Mouse (Mus musculus): ENCODE measurements around the gene Mtr. TPM values are rescaled to one million over a fixed set of nuclear protein-coding genes. Genes with fewer than 3 reads are reported as not detected.
"Not testable (repeated sequence)": the region's sequence is repeated elsewhere in the genome, so short reads cannot be mapped to it uniquely, and the experiment has no call there.

Mtr gene
- total RNA-seq, 2 experiments from 2014 or later: 18.3 to 18.7 TPM

DNA sequence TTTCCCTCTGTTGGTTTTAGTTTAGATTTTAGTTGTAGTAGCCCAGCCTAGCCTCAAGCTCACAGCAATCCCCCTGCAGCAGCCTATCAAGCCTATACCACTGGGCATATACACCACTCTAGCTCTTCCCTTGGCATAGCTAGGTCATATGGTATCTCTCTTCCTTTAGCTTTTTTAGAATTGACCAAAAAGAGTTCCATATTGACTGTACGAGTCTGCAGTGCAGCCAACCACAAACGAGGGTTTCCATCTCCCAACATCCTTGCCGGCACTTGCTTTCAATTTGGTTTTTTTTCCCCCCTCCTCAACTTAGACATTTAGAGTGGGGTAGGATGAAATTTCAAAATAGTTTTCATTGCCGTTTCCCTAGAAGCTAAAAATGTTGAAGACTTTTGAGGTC, 95.5 kb downstream of the Mtr start:
- DNase-seq (ENCODE audit: low spot score in 2 of 2): no peak

DNA sequence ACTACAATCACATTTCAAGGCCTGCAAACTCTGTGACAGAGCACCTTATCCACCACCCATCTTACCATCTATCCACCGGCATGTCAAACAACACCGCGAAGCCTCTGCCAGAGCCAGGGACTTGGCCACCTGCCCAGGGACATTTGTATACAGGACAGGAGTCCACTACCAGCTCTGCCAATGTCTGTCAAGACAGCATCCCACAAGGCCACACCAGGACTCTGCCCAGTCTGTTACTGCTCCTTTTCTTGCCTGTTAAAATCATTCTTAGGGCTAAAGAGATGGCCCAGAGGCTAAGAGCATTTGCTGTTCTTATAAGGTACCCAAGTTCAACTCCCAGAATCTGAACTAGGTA, 97.8 kb downstream of the Mtr start:
- DNase-seq (ENCODE audit: low spot score in 2 of 2): no peak

DNA sequence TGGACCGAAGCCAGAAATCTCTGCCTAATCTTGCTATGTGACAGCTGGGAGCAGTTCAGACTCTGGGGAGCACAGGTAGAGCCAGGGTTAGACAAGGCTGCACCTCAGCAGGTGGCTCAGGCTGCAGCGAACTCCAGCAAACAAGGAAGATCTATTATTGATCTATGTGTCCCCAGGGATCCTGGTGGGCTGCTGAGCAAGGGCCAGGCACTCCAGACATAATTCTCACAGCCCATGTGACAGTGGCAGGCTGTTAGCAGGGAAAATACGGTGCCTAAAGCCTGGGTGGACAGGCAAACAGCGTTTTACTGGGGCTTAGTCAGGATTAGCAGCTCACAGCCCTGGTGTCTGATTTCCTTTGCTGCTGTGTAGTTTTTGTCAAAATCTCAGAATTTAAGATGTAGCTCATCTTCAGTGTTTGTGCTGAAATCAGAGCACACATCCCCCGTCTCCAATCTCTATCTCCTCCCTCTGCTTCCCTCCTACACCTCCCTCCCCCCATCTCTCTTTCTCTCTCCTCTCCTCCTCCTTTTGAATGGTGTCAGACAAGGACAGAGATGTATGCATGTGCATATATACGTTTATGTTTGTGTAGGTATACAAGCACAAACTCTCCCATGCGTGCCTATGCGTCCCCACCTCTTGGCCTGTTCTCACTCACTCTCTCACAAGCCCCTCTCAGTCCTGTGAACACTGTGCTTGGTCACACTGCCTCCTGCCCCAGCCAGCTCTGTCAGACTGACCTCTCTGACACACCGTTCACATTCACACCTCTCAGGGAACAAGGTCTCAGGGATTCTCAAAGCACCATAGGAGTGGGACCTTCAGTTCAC, 98.4 kb downstream of the Mtr start:
- no peak for DNase-seq (ENCODE audit: low spot score in 2 of 2)

DNA sequence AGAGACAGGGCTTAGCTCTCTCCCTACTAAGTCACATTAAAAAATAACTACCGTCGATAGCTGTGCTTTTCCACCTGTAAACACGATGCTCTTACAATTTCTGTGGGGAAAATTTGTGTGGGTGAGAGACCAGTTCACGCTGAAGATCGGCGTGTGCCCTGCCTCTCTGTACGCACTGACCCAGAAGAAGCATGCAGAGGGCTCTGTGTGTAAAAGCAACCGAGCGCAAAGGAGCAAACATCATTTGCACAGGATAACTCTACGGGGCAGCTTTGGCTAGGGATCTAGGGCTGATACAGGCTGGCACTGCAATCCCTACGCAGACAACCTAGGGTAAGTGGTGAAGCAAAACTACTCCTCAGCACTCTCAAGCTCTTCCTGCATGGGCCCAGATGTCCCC, 104.0 kb downstream of the Mtr start:
- no peak for DNase-seq (ENCODE audit: low spot score in 2 of 2)

DNA sequence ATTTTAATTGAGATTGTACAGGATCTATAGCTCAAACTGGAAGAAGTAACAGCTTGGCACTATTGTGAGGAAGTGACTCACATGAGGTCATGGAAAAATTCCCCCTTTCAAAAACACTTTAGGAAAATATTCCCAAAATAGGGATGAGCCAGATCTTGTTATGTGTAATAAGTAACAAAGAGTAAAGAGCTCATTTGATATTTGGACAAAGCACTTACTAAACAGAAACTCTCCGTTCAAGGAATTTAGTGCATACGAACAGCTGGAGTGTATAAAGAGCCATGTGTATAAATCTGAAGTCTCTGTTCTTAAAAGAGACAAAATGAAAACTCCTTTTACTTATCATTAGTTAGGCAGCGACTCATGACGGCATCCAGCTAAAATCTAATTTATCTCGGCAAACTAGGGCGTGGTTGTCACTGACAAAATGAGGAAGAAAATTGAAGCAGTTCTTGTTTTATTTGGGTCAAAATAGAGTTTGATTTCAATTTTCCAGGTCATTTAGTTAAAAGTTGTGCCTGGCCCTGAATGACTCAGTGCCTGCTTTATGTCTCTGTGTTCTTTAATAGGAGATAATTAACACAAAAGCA, 110.9 kb downstream of the Mtr start:
- no peak for DNase-seq (ENCODE audit: low spot score in 2 of 2)

DNA sequence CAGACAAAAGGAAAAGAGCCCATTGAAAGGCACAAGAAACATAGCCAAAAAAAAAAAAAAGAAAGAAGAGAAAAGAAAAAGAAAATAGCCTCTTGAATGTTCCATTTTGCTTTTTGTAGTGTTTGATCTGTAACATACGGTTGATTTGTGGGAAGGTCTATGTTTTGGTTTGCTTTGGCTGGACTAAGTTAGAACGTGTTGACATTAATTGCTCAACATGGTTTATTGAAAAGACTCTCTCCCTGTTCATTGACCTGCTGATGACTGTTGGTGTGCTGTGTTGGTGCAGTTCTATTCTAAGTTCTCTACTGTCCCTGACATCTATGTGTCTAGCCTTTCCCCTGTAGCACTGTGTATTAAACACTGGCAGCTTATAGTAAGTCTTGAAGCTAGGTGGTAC, 111.5 kb downstream of the Mtr start:
- no peak for DNase-seq (ENCODE audit: low spot score in 2 of 2)

DNA sequence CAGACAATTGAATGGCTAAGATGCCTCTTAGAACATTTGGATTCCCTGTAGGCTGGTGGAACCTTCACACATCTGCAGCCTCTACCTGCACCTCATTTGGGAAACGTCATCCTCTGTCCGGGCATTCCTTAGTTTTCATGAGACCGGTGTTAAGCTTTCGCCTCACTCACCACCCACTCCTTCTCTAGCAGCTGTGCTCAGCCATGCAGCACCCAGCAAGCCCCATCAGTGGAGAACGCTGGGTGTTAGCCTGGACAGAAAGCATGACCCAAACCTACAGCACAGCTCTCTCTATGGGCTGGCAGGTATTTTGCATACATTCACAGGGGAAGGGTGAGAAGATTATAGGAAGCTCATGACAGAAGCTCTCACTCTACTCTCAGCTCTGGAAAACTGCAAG, 114.6 kb downstream of the Mtr start:
- DNase-seq (ENCODE audit: low spot score in 2 of 2): no peak

DNA sequence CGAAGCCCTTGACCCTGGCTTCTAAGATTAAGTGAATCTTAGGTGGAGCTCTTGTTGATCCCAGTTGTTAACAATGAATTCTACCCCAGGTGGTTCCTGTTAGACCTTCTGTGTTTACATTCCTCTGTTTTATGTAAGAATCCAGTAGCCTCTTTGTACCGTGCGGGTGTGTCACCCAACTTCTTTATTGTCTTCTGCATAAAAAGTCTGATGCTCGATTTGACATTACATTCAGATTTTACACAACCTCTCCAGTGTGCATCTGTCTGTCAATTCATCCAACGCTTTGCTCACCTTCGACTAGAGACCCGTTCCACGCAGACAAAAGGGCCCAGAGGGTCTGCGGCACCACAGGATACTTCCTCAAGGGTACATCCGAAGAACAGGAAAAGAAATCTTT, 121.5 kb downstream of the Mtr start:
- DNase-seq (ENCODE audit: low spot score in 2 of 2): not testable (repeated sequence)

DNA sequence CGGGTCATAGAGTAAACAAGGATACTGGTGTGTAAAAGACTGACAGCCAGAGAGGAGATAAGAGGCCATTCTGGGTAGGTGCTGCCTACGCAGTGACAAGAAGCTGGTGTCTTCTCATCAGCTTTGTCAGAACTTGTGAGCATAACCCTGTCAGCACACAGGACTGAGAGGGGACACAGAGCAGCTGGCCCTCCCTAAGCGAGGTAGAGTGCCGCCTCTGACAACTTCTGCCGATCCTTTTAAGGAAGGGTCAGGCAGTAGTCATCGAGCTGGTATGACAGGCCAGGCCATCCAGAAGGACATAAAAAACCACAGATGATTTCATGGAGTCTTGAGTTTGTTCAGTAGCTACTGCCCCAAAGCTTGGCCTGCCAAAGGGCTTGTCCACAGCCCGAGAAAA, 124.4 kb downstream of the Mtr start:
- no peak for DNase-seq (ENCODE audit: low spot score in 2 of 2)

Other genes starting within 250 kb of the Mtr start
- gene Ryr2, start 151.2 kb downstream of the Mtr start, total RNA-seq (2021): 100 to 1,000 TPM; 199 to 219 TPM
- 10 to 100 TPM; 17.7 to 20.5 TPM for gene Actn2, start 82.6 kb upstream of the Mtr start, total RNA-seq (2021)
- gene Heatr1, start 136.9 kb upstream of the Mtr start, total RNA-seq (2021): 10 to 100 TPM; 31.0 to 35.0 TPM
- 10 to 100 TPM; 35.0 to 39.4 TPM for gene Lgals8, start 206.8 kb upstream of the Mtr start, total RNA-seq (2021)

All from layer of hippocampus, adult 18-20 months (tissue).